Mouse (Mus musculus) CH12.LX (cell line): ENCODE results near the gene Myo9b. TPM values are rescaled to one million over a fixed set of nuclear protein-coding genes. Genes with fewer than 3 reads are reported as not detected.

Experiments used
- DNase-seq: peaks from one replicate; pipeline ENCODE4 v3.0.0-alpha.2; 2013; ENCODE audit errors: extremely low read depth
- H3K27ac ChIP-seq: 2 replicates; pipeline ENCODE4 v1.5.1; 2012; ENCODE audit warnings: low read depth, mild to moderate bottlenecking, control low read depth, moderate library complexity; ENCODE audit not compliant: insufficient read depth
- H3K27me3 ChIP-seq: replicated peaks from 2 replicates; pipeline ENCODE3; 2012; ENCODE audit warnings: inconsistent platforms
- H3K36me3 ChIP-seq, 2 experiments: replicated peaks in 1 of 2; 2 replicates each; pipeline versions ENCODE3 to v1.6.1; 2012; ENCODE audit warnings: inconsistent platforms in 1 of 2, low read length in 1 of 2, mild to moderate bottlenecking in 1 of 2, mixed read lengths in 1 of 2, moderate library complexity in 1 of 2; ENCODE audit not compliant: control insufficient read depth in 1 of 2, insufficient read depth in 1 of 2
- H3K4me1 ChIP-seq, 2 experiments: 2 replicates each; pipeline ENCODE4 v1.6.1; 2012; ENCODE audit warnings: inconsistent platforms in 1 of 2, moderate library complexity in 1 of 2; ENCODE audit not compliant: insufficient read depth in 2 of 2, control insufficient read depth in 1 of 2
- H3K4me2 ChIP-seq: 2 replicates; pipeline ENCODE4 v1.6.1; 2012; ENCODE audit warnings: low read depth, mild to moderate bottlenecking, control low read depth; ENCODE audit not compliant: poor library complexity, insufficient read depth, severe bottlenecking
- H3K4me3 ChIP-seq, 3 experiments: fragments of 150-350 bp in 1 of 3; sonication (generic) in 1 of 3; replicated peaks in 1 of 3; 2 replicates each; pipeline versions ENCODE3 to v1.5.1; 2011 to 2012; ENCODE audit warnings: low read depth in 2 of 3, low read length in 2 of 3, mild to moderate bottlenecking in 2 of 3, moderate library complexity in 2 of 3, control low read depth in 1 of 3, improper control_type of control experiment in 1 of 3, inconsistent platforms in 1 of 3, mixed read lengths in 1 of 3; ENCODE audit not compliant: poor library complexity in 1 of 3
- H3K79me2 ChIP-seq: replicated peaks from 2 replicates; pipeline ENCODE4 v1.6.1; 2012; ENCODE audit warnings: mild to moderate bottlenecking, moderate library complexity; ENCODE audit not compliant: control insufficient read depth, poor library complexity, insufficient read depth, severe bottlenecking; ENCODE audit errors: extremely low read depth
- H3K9ac ChIP-seq: 2 replicates; pipeline ENCODE4 v1.6.1; 2012; ENCODE audit warnings: low read depth, mild to moderate bottlenecking, control low read depth, moderate library complexity; ENCODE audit not compliant: insufficient read depth
- H3K9me3 ChIP-seq: replicated peaks from 2 replicates; pipeline ENCODE3; 2012; ENCODE audit warnings: low read length, inconsistent platforms, mixed read lengths
- BHLHE40 ChIP-seq: IDR thresholded peaks from 2 replicates; pipeline ENCODE4 v1.6.1; 2011; ENCODE audit warnings: mild to moderate bottlenecking, low read depth, low read length, improper control_type of control experiment
- CHD1 ChIP-seq: IDR thresholded peaks from 2 replicates; pipeline ENCODE4 v1.6.1; 2012; ENCODE audit warnings: low read depth, low read length, improper control_type of control experiment, inconsistent platforms
- CHD2 ChIP-seq: IDR thresholded peaks from 2 replicates; pipeline ENCODE4 v1.6.1; 2011; ENCODE audit warnings: low read length, improper control_type of control experiment
- CTCF ChIP-seq, 2 experiments: IDR thresholded peaks in 1 of 2; conservative IDR thresholded peaks in 1 of 2; 2 replicates each; pipeline ENCODE4 v1.5.1; 2011 to 2012; ENCODE audit warnings: low read depth in 2 of 2, low read length in 2 of 2, improper control_type of control experiment in 1 of 2, inconsistent platforms in 1 of 2, mild to moderate bottlenecking in 1 of 2, moderate library complexity in 1 of 2
- E2F4 ChIP-seq: IDR thresholded peaks from 2 replicates; pipeline ENCODE4 v1.6.1; 2011; ENCODE audit warnings: low read depth, low read length, improper control_type of control experiment; ENCODE audit not compliant: insufficient replicate concordance
- ELF1 ChIP-seq: IDR thresholded peaks from 2 replicates; pipeline ENCODE4 v1.6.1; 2014; ENCODE audit warnings: low read depth, mild to moderate bottlenecking, inconsistent platforms, low read length, improper control_type of control experiment
- GABPA ChIP-seq: IDR thresholded peaks from 2 replicates; pipeline ENCODE4 v1.6.1; 2012; ENCODE audit warnings: low read depth, low read length, improper control_type of control experiment, inconsistent platforms; ENCODE audit not compliant: insufficient replicate concordance
- HCFC1 ChIP-seq: IDR thresholded peaks from 2 replicates; pipeline ENCODE4 v1.6.1; 2012; ENCODE audit warnings: low read depth, mild to moderate bottlenecking, inconsistent platforms, low read length, improper control_type of control experiment
- JUN ChIP-seq: IDR thresholded peaks from 2 replicates; pipeline ENCODE4 v1.6.1; 2011; ENCODE audit warnings: low read depth, mild to moderate bottlenecking, low read length, improper control_type of control experiment, moderate library complexity; ENCODE audit not compliant: insufficient read depth
- KAT2A ChIP-seq: IDR thresholded peaks from 2 replicates; pipeline ENCODE4 v1.6.1; 2012; ENCODE audit warnings: low read length, improper control_type of control experiment, inconsistent platforms; ENCODE audit not compliant: insufficient replicate concordance
- MAFK ChIP-seq: IDR thresholded peaks from 2 replicates; pipeline ENCODE4 v1.6.1; 2011; ENCODE audit warnings: low read length, improper control_type of control experiment; ENCODE audit not compliant: insufficient replicate concordance
- MAZ ChIP-seq: IDR thresholded peaks from 2 replicates; pipeline ENCODE4 v1.6.1; 2012; ENCODE audit warnings: low read depth, mild to moderate bottlenecking, inconsistent platforms, low read length, improper control_type of control experiment, moderate library complexity
- MXI1 ChIP-seq: IDR thresholded peaks from 2 replicates; pipeline ENCODE4 v1.6.1; 2011; ENCODE audit warnings: mild to moderate bottlenecking, low read depth, low read length, improper control_type of control experiment
- NELFE ChIP-seq: IDR thresholded peaks from 2 replicates; pipeline ENCODE4 v1.6.1; 2011; ENCODE audit warnings: low read depth, low read length, improper control_type of control experiment
- PAX5 ChIP-seq: IDR thresholded peaks from 2 replicates; pipeline ENCODE4 v1.6.1; 2012; ENCODE audit warnings: low read length, inconsistent platforms, mixed read lengths
- POLR2A ChIP-seq: IDR thresholded peaks from 2 replicates; pipeline ENCODE4 v1.6.1; 2011; ENCODE audit warnings: low read depth, mild to moderate bottlenecking, improper control_type of control experiment, low read length
- RCOR1 ChIP-seq: conservative IDR thresholded peaks from 2 replicates; pipeline ENCODE4 v1.6.1; 2012; ENCODE audit warnings: low read depth, mild to moderate bottlenecking, inconsistent platforms, low read length, improper control_type of control experiment
- SMC3 ChIP-seq: IDR thresholded peaks from 2 replicates; pipeline ENCODE4 v1.6.1; 2011; ENCODE audit warnings: low read depth, low read length, improper control_type of control experiment
- TBP ChIP-seq: conservative IDR thresholded peaks from 2 replicates; pipeline ENCODE4 v1.6.1; 2011; ENCODE audit warnings: low read depth, low read length, improper control_type of control experiment
- TCF12 ChIP-seq: IDR thresholded peaks from 2 replicates; pipeline ENCODE4 v1.6.1; 2014; ENCODE audit warnings: low read depth, mild to moderate bottlenecking, inconsistent platforms, low read length, improper control_type of control experiment
- UBTF ChIP-seq: IDR thresholded peaks from 2 replicates; pipeline ENCODE4 v1.6.1; 2012; ENCODE audit warnings: low read depth, mild to moderate bottlenecking, inconsistent platforms, low read length, improper control_type of control experiment, moderate library complexity
- ZNF384 ChIP-seq: IDR thresholded peaks from 2 replicates; pipeline ENCODE4 v1.6.1; 2012; ENCODE audit warnings: low read depth, low read length, improper control_type of control experiment, inconsistent platforms
- dilution Hi-C: fragments of 300-500 bp; cut with MboI; formaldehyde crosslinking; loops from 2 replicates; pipeline ENCODE4 v1.14.3; 2020; ENCODE audit warnings: low sequenced_read_pairs; ENCODE audit not compliant: extremely low pct_unique_long_range_greater_than_20kb, extremely low pct_ligation_motif_present
- in situ Hi-C: fragments of 300-500 bp; cut with MboI; formaldehyde crosslinking; loops from 3 replicates; pipeline ENCODE4 v1.14.3; 2019; ENCODE audit warnings: low sequenced_read_pairs, low pct_ligation_motif_present, low pct_unique_long_range_greater_than_20kb, mixed read lengths
- polyA plus RNA-seq: library from polyadenylated mRNA; unstranded; fragments of >175 nt; gene quantifications from 2 replicates; pipeline ENCODE4 v1.2.1, GENCODE M21; 2012; ENCODE audit warnings: low read depth; ENCODE audit not compliant: insufficient read length
- total RNA-seq, 2 experiments: library from RNA; depleted of rRNA; stranded (reverse); fragments of 300-350 nt in 1 of 2; fragments of >200 nt in 1 of 2; gene quantifications; 2 replicates each; pipeline ENCODE4 v1.2.3; 2012 to 2014

The Myo9b gene
- total and polyA plus RNA-seq, 3 experiments: 14.2 to 36.2 (median 29.0) TPM

GRCm38 (mm10) chr8:71366771-71367528 lies 94.4 kb downstream of the Myo9b start, which contains the start of gene Use1 (continued):
- TF ChIP-seq ELF1: peak; percentile 99
- TF ChIP-seq SMC3: no peak
- TF ChIP-seq JUN: no peak
- no peak; the same call in 1 of the 2 replicates for TF ChIP-seq GABPA
- peak; percentile 71 for TF ChIP-seq TBP
- no peak for TF ChIP-seq PAX5
- peak; percentile 89; the same call in 1 of the 2 replicates for TF ChIP-seq KAT2A
- peak; percentile 97 for TF ChIP-seq MXI1

GRCm38 (mm10) chr8:71367529-71368176 lies 95.1 kb downstream of the Myo9b start:
- dilution Hi-C loops: no loop called here
- in situ Hi-C loops: no loop called here
- peaks cover 18 to 41% of the 10 kb centered on the region in 2 experiments for H3K4me1 ChIP-seq

GRCm38 (mm10) chr8:71368366-71368765 lies 95.9 kb downstream of the Myo9b start:
- Histone ChIP-seq H3K79me2 (no peaks in the 10 kb centered on the region), H3K9ac (no peak overlapping the region), H3K4me1 (peaks cover 18 to 45% of the 10 kb centered on the region in 2 experiments), H3K4me3 (no peak overlapping the region), H3K9me3 (no peaks in the 10 kb centered on the region), H3K27me3 (no peaks in the 10 kb centered on the region), H3K4me2 (peak overlapping the region; percentile 53), H3K36me3 (peaks cover 11 to 32% of the 10 kb centered on the region in 2 experiments), H3K27ac (no peak overlapping the region)
- dilution Hi-C loops: no loop called here
- in situ Hi-C loops: no loop called here
- DNase-seq: no peak
- TF ChIP-seq MXI1 (no peak), MAZ (no peak), ZNF384 (no peak), KAT2A (no peak), RCOR1 (no peak), PAX5 (no peak), UBTF (no peak), ELF1 (no peak), HCFC1 (no peak), CHD1 (no peak), CTCF (conservative IDR thresholded peaks at IDR 0.05 in 1 of 2, IDR thresholded peaks at IDR 0.05 in 1 of 2; ENCODE audit: low read depth in 2 of 2, low read length in 2 of 2) (no peak), CHD2 (no peak), BHLHE40 (no peak), NELFE (no peak), E2F4 (no peak), MAFK (no peak)

More at GRCm38 (mm10) chr8:71367529-71368176, 95.1 kb downstream of the Myo9b start:
- Histone ChIP-seq H3K4me2 (peak overlapping the region; percentile 53), H3K4me3 (peak overlapping the region; percentile 69 to 79 (median 74)), H3K27ac (peak overlapping the region; percentile 87), H3K79me2 (no peaks in the 10 kb centered on the region), H3K9me3 (no peaks in the 10 kb centered on the region), H3K9ac (peak overlapping the region; percentile 79), H3K36me3 (peaks cover 11 to 28% of the 10 kb centered on the region in 2 experiments), H3K27me3 (no peaks in the 10 kb centered on the region)
- no peak for DNase-seq
- TF ChIP-seq TCF12: no peak
- TF ChIP-seq POLR2A: no peak
